Mouse (Mus musculus): ENCODE measurements at regions not wholly inside any gene's neighbourhood (a gene's known extent, or its start where the extent isn't known, plus 50 kb on each side); places are given as distances from the start of the nearest gene placed in this dataset.
A peak's percentile ranks its signal among the peaks of the same experiment; 100 is the strongest.

- DNase-seq = no peak
Measured at GRCm38 (mm10) chr7:130042296-130042910, 450.7 kb downstream of the Wdr11 start.

GRCm38 (mm10) chr7:130043397-130044234, 452.0 kb downstream of the Wdr11 start:
- no peak for DNase-seq

GRCm38 (mm10) chr7:130044235-130044553, 452.5 kb downstream of the Wdr11 start:
- no peak for DNase-seq

GRCm38 (mm10) chr7:130044581-130044980, 452.9 kb downstream of the Wdr11 start:
- no peak for DNase-seq

- no peak for DNase-seq
Measured at GRCm38 (mm10) chr7:130046086-130046485, 454.4 kb downstream of the Wdr11 start.

GRCm38 (mm10) chr7:130047293-130048034, 455.8 kb downstream of the Wdr11 start:
- DNase-seq = no peak

- peak; percentile 23 for DNase-seq
Measured at GRCm38 (mm10) chr7:130048106-130048772, 456.6 kb downstream of the Wdr11 start.

GRCm38 (mm10) chr7:130049461-130049860, 457.8 kb downstream of the Wdr11 start:
- DNase-seq = no peak

- DNase-seq = no peak
Measured at GRCm38 (mm10) chr7:130050120-130050519, 458.5 kb downstream of the Wdr11 start.

GRCm38 (mm10) chr7:130052376-130052775, 460.7 kb downstream of the Wdr11 start:
- DNase-seq = no peak

GRCm38 (mm10) chr7:130057708-130058107, 462.5 kb downstream of the Ate1 start:
- DNase-seq = no peak

GRCm38 (mm10) chr7:130058267-130058666, 461.9 kb downstream of the Ate1 start:
- no peak for DNase-seq

- DNase-seq = no peak
Measured at GRCm38 (mm10) chr7:130059684-130060607, 460.2 kb downstream of the Ate1 start.

GRCm38 (mm10) chr7:130064500-130064899, 455.7 kb downstream of the Ate1 start:
- no peak for DNase-seq

- no peak for DNase-seq
Measured at GRCm38 (mm10) chr7:130068316-130068715, 451.9 kb downstream of the Ate1 start.

- no peak for DNase-seq
Measured at GRCm38 (mm10) chr7:130073388-130073787, 446.8 kb downstream of the Ate1 start.

GRCm38 (mm10) chr7:130073890-130074819, 446.0 kb downstream of the Ate1 start:
- no peak for DNase-seq

- no peak for DNase-seq
Measured at GRCm38 (mm10) chr7:130082662-130083061, 437.5 kb downstream of the Ate1 start.

GRCm38 (mm10) chr7:130085706-130086105, 434.5 kb downstream of the Ate1 start:
- DNase-seq = no peak

GRCm38 (mm10) chr7:130089896-130090610, 430.1 kb downstream of the Ate1 start:
- DNase-seq = no peak

Measured in kidney, adult 11 months (tissue).